Mouse (Mus musculus) midbrain, embryonic 16.5 days (tissue): Measurements from ENCODE around the gene Hist2h4. TPM values are rescaled to one million over a fixed set of nuclear protein-coding genes. Genes with fewer than 3 reads are reported as not detected.
"Not testable (repeated sequence)": the region's sequence is repeated elsewhere in the genome, so short reads cannot be mapped to it uniquely, and the experiment has no call there.

ENCODE experiments used
- ATAC-seq: fragments of 200-750 bp; cut with Nextera tagmentation; 2 replicates; pipeline ENCODE4 v1.8.0; 2017; ENCODE audit warnings: moderate TSS enrichment
- H3K27ac ChIP-seq: fragments of 300-500 bp; sonication (generic); 2 replicates; pipeline ENCODE4 v1.5.1; 2014; ENCODE audit warnings: mild to moderate bottlenecking, low read length, mixed read lengths
- H3K27me3 ChIP-seq: fragments of 300-500 bp; sonication (generic); 2 replicates; pipeline ENCODE4 v1.6.1; 2014; ENCODE audit warnings: low read depth, low read length, mixed read lengths; ENCODE audit not compliant: control insufficient read depth, insufficient read depth
- H3K36me3 ChIP-seq: fragments of 300-500 bp; sonication (generic); 2 replicates; pipeline ENCODE4 v1.6.1; 2014; ENCODE audit warnings: mild to moderate bottlenecking, low read length, moderate library complexity, mixed read lengths; ENCODE audit not compliant: control insufficient read depth, insufficient read depth
- H3K4me1 ChIP-seq: fragments of 300-500 bp; sonication (generic); 2 replicates; pipeline ENCODE4 v1.6.1; 2014; ENCODE audit warnings: mild to moderate bottlenecking, low read length, mixed read lengths; ENCODE audit not compliant: control insufficient read depth, insufficient read depth
- H3K4me2 ChIP-seq: fragments of 300-500 bp; sonication (generic); 2 replicates; pipeline ENCODE4 v1.6.1; 2014; ENCODE audit warnings: mild to moderate bottlenecking, low read length, mixed read lengths
- H3K4me3 ChIP-seq: fragments of 300-500 bp; sonication (generic); 2 replicates; pipeline ENCODE4 v1.5.1; 2014; ENCODE audit warnings: low read depth, mild to moderate bottlenecking, low read length, moderate library complexity, mixed read lengths
- H3K9ac ChIP-seq: fragments of 300-500 bp; sonication (generic); 2 replicates; pipeline ENCODE4 v1.6.1; 2014; ENCODE audit warnings: low read depth, low read length, mixed read lengths
- H3K9me3 ChIP-seq: fragments of 300-500 bp; sonication (generic); replicated peaks from 2 replicates; pipeline ENCODE4 v1.6.1; 2014; ENCODE audit warnings: mild to moderate bottlenecking, low read length, mixed read lengths; ENCODE audit not compliant: control insufficient read depth, poor library complexity, severe bottlenecking
- WGBS: fragments of 180-500 bp; shearing (Covaris S2); extraction: QIAGEN DNeasy Blood & Tissue Kit; methylation state at CpG from one replicate; pipeline ENCODE4 v1.1.7; 2014; 5-methylcytosine and 5-hydroxymethylcytosine counted together
- microRNA-seq: library from miRNA; unstranded; fragments of <30 nt; microRNA quantifications from one replicate; pipeline ENCODE4, GENCODE M21; 2017
- polyA plus RNA-seq: library from polyadenylated mRNA; unstranded; fragments of >200 nt; fragmentation: Nextera tagmentation; extraction: Ambion mirVana; gene quantifications from 2 replicates; pipeline ENCODE4 v1.2.1, GENCODE M21; 2015

Hist2h4 gene
- polyA plus RNA-seq, 1 experiment from 2014 or later = 3.3 TPM

DNA sequence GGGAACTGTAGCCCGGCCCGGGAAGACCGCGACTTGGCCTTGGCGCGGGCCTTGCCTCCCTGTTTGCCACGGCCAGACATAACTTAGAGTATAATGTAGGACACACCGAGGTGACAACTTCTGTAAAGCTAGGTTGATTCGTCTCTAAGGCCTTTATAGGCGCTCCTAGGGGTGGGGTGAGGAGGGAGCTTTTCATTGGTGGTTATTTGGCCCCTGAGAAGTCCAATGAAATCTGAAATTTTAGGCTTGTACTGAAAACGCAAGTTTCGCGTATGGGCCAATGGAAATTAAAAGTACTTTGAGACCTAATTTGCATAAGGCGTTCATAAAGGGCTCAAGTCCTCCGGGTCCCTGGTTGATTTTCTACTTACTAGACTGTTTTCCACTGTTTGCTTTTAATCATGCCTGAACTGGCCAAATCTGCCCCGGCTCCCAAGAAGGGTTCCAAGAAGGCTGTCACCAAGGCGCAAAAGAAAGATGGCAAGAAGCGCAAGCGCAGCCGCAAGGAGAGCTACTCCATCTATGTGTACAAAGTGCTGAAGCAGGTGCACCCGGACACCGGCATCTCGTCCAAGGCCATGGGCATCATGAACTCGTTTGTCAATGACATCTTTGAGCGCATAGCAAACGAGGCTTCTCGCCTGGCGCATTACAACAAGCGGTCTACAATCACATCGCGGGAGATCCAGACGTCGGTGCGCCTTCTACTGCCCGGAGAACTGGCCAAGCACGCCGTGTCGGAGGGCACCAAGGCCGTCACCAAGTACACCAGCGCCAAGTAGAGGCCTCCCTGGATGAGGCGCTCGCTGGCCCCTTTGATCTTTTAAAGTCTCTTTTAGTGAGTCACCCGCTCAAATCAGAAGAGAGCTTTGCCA, 42.1 kb downstream of the Hist2h4 start, which contains the start of the genes Hist2h2ac and Hist2h2be:
Hist2h2ac (minus strand) TSS at position 116 of the 875 bp plus-strand sequence.
Hist2h2be (plus strand) TSS at position 355 of the 875 bp plus-strand sequence.
- Histone ChIP-seq H3K27ac (peak within 1 kb of the TSS; percentile 98), H3K9ac (peak within 1 kb of the TSS; percentile 78), H3K9me3 (no peaks in the 10 kb centered on the region), H3K4me1 (peaks cover 25% of the 10 kb centered on the region), H3K36me3 (no peaks in the 10 kb centered on the region), H3K4me3 (peak within 1 kb of the TSS; percentile 67), H3K27me3 (no peaks in the 10 kb centered on the region), H3K4me2 (peak within 1 kb of the TSS; percentile 65)
- WGBS = under 1% methylated on average over 43 of the region's 43 CpGs
- peak; percentile 82 for ATAC-seq

GRCm38 (mm10) chr3:96220131-96220764, 42.9 kb downstream of the Hist2h4 start:
- under 1% methylated on average over 31 of the region's 47 CpGs for WGBS
- H3K4me1 ChIP-seq = peaks cover 25% of the 10 kb centered on the region
- H3K27me3 ChIP-seq, H3K9me3 ChIP-seq, H3K36me3 ChIP-seq: not testable (repeated sequence)
- peak overlapping the region; percentile 65 for H3K4me2 ChIP-seq
- H3K27ac ChIP-seq = peak overlapping the region; percentile 98
- peak overlapping the region; percentile 78 for H3K9ac ChIP-seq
- H3K4me3 ChIP-seq = peak overlapping the region; percentile 67
- ATAC-seq = peak; percentile 9

GRCm38 (mm10) chr3:96219661-96220130, 43.4 kb downstream of the Hist2h4 start, which contains the start of the genes Bola1 and Hist2h2ab:
Gene Bola1, minus strand, starts transcription at chr3:96219709.
Gene Hist2h2ab, plus strand, starts transcription at chr3:96219865.
- no peaks in the 10 kb centered on the region for H3K9me3 ChIP-seq
- peak within 1 kb of the TSS; percentile 98 for H3K27ac ChIP-seq
- ATAC-seq = peak; percentile 94
- no peaks in the 10 kb centered on the region for H3K36me3 ChIP-seq
- peaks cover 25% of the 10 kb centered on the region for H3K4me1 ChIP-seq
- under 1% methylated on average over 37 of the region's 37 CpGs for WGBS
- H3K4me2 ChIP-seq = peak within 1 kb of the TSS; percentile 65
- H3K27me3 ChIP-seq = no peaks in the 10 kb centered on the region; the same call in 1 of the 2 replicates
- peak within 1 kb of the TSS; percentile 78 for H3K9ac ChIP-seq
- H3K4me3 ChIP-seq = peak within 1 kb of the TSS; percentile 67

- Histone ChIP-seq H3K4me3 (peak overlapping the region; percentile 67), H3K9ac (peak overlapping the region; percentile 61), H3K36me3 (no peaks in the 10 kb centered on the region), H3K27me3 (no peaks in the 10 kb centered on the region; the same call in 1 of the 2 replicates), H3K9me3 (no peaks in the 10 kb centered on the region), H3K4me2 (peak overlapping the region; percentile 65), H3K4me1 (peaks cover 24% of the 10 kb centered on the region), H3K27ac (peak overlapping the region; percentile 98)
- 0% methylated on average over 12 of the region's 12 CpGs for WGBS
- ATAC-seq = peak; percentile 52
These were observed 43.9 kb downstream of the Hist2h4 start for GRCm38 (mm10) chr3:96219191-96219641.

Small RNA genes lying within 50 kb of the gene (microRNA-seq; reads per million reads assigned to microRNA genes)
- not detected for gene Gm44492
- gene Gm47311 = not detected
- not detected for gene Gm47313

Other genes with a start within 250 kb of the Hist2h4 start
- 62.0 and 64.7 TPM in 2 replicates for gene Vps45, start 204.8 kb downstream of the Hist2h4 start, polyA plus RNA-seq
- 7.0 and 8.4 TPM in 2 replicates for gene Otud7b, start 158.8 kb downstream of the Hist2h4 start, polyA plus RNA-seq
- 7.8 and 15.1 TPM in 2 replicates for gene Mtmr11, start 101.3 kb downstream of the Hist2h4 start, polyA plus RNA-seq
- 134 and 136 TPM in 2 replicates for gene Sf3b4, start 91.0 kb downstream of the Hist2h4 start, polyA plus RNA-seq
- gene Sv2a, start 82.2 kb downstream of the Hist2h4 start, polyA plus RNA-seq = 123 and 137 TPM in 2 replicates
- gene Bola1, start 43.6 kb downstream of the Hist2h4 start, polyA plus RNA-seq = 51.3 and 52.2 TPM in 2 replicates
- not detected in 2 replicates for gene Hist2h2ab, start 43.4 kb downstream of the Hist2h4 start, polyA plus RNA-seq
- 0.66 and 0.99 TPM in 2 replicates for gene Hist2h2ac, start 42.4 kb downstream of the Hist2h4 start, polyA plus RNA-seq
- 4.4 and 4.7 TPM in 2 replicates for gene Hist2h2be, start 42.2 kb downstream of the Hist2h4 start, polyA plus RNA-seq
- gene Hist2h3c2, start 24.2 kb downstream of the Hist2h4 start, polyA plus RNA-seq = 1.3 TPM in 2 replicates
- 38.1 and 48.4 TPM in 2 replicates for gene Hist2h2aa2, start 23.0 kb downstream of the Hist2h4 start, polyA plus RNA-seq
- gene Hist2h2aa1, start 17.8 kb downstream of the Hist2h4 start, polyA plus RNA-seq = 7.4 and 13.2 TPM in 2 replicates
- 0.39 TPM in 1 of 2 replicates, not detected in the other for gene Hist2h3c1, start 16.6 kb downstream of the Hist2h4 start, polyA plus RNA-seq
- gene Hist2h3b, start 5.3 kb upstream of the Hist2h4 start, polyA plus RNA-seq = 5.9 and 7.6 TPM in 2 replicates
- gene Hist2h2bb, start 6.4 kb upstream of the Hist2h4 start, polyA plus RNA-seq = 1.1 TPM in 1 of 2 replicates, not detected in the other
- 0.89 and 1.5 TPM in 2 replicates for gene Fcgr1, start 30.7 kb upstream of the Hist2h4 start, polyA plus RNA-seq
- gene BC107364, start 189.0 kb upstream of the Hist2h4 start, polyA plus RNA-seq = not detected in 2 replicates